7 mouse cellular contexts compared by ENCODE assay signal in the genomic region with DNA sequence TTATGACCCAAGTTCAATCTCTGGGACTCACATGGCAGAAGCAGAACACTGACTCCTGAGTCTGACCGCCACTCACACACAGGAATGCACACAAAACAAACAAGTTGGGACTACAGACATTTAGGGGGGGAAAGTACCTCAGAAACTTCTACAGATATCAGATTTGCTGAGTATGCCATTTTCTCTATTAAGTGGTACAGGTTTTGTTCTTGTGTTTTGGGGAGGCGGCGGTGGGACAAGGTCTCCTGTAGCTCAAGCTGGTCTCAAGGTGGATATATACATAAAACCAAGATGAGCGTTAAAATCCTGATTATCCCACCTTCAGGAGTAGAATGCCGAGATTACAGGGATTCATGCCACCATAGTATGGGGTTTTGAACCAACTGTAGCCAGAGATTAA. TPM values are rescaled to one million over a fixed set of nuclear protein-coding genes. Genes with fewer than 3 reads are reported as not detected.
DNase-seq lines count a peak whose midpoint lies in the region; ATAC-seq and TF ChIP-seq lines count a peak whose summit lies in the region.

No protein-coding gene starts in this region.

- TF ChIP-seq POLR2A in kidney, adult 2 months (IDR thresholded peaks at IDR 0.05; ENCODE audit: low read depth, low read length): no peak
- no peak for TF ChIP-seq POLR2A in embryonic fibroblast, embryonic 13.5 days (IDR thresholded peaks at IDR 0.05; ENCODE audit: low read depth, low read length)
- no peak for TF ChIP-seq POLR2A in cerebellum, adult 2 months (IDR thresholded peaks at IDR 0.05; ENCODE audit: borderline replicate concordance, insufficient read depth, low read length)

- H3K9ac ChIP-seq in intestine, embryonic 14.5 days (ENCODE audit: low read length): 0 out of 2 replicates have a peak overlapping the region, but pooled peaks have one; percentile 95
- no peak overlapping the region for H3K9ac ChIP-seq in midbrain, postnatal 0 days (replicated peaks; ENCODE audit: low read length, poor library complexity, severe bottlenecking)

- H3K27me3 ChIP-seq in kidney, adult 2 months (replicated peaks; ENCODE audit: control insufficient read depth, insufficient read depth, low read length): no peaks in the 10 kb centered on the region
- H3K27me3 ChIP-seq in intestine, embryonic 14.5 days (replicated peaks; ENCODE audit: control insufficient read depth, insufficient read depth, low read length): no peaks in the 10 kb centered on the region
- no peaks in the 10 kb centered on the region for H3K27me3 ChIP-seq in midbrain, postnatal 0 days (ENCODE audit: insufficient read depth, low read length)
- no peaks in the 10 kb centered on the region for H3K27me3 ChIP-seq in cerebellum, adult 2 months (ENCODE audit: control insufficient read depth, insufficient read depth, low read length)

- H3K27ac ChIP-seq in kidney, adult 2 months (ENCODE audit: insufficient read depth, low read depth, low read length): peak overlapping the region; percentile 100
- no peak overlapping the region for H3K27ac ChIP-seq in embryonic fibroblast, embryonic 13.5 days (ENCODE audit: insufficient read depth, low read length)
- no peak overlapping the region; the same call in 1 of the 2 replicates for H3K27ac ChIP-seq in intestine, embryonic 14.5 days (ENCODE audit: low read depth)
- H3K27ac ChIP-seq in midbrain, postnatal 0 days (ENCODE audit: low read depth, low read length): peak overlapping the region; percentile 20; the same call in 1 of the 2 replicates
- no peak overlapping the region for H3K27ac ChIP-seq in cerebellum, adult 2 months (ENCODE audit: insufficient read depth, low read length)

- peaks cover 41% of the 10 kb centered on the region for H3K4me1 ChIP-seq in kidney, adult 2 months (ENCODE audit: control insufficient read depth, insufficient read depth, low read length)
- peaks cover 3% of the 10 kb centered on the region; the same call in 1 of the 2 replicates for H3K4me1 ChIP-seq in embryonic fibroblast, embryonic 13.5 days (ENCODE audit: control insufficient read depth, insufficient read depth, low read length)
- H3K4me1 ChIP-seq in intestine, embryonic 14.5 days (replicated peaks; ENCODE audit: control insufficient read depth, insufficient read depth, low read length): peaks cover 25% of the 10 kb centered on the region
- 0 out of 2 replicates have a peak, but pooled peaks cover 15% of the 10 kb centered on the region for H3K4me1 ChIP-seq in midbrain, postnatal 0 days (ENCODE audit: insufficient read depth, low read length)
- H3K4me1 ChIP-seq in cerebellum, adult 2 months (ENCODE audit: control insufficient read depth, insufficient read depth, low read length): peaks cover 2% of the 10 kb centered on the region; the same call in 1 of the 2 replicates

- WGBS in kidney, adult 2 months: 83% methylated on average over 5 of the region's 5 CpGs
- 90% methylated on average over 5 of the region's 5 CpGs for WGBS in intestine, embryonic 14.5 days
- WGBS in midbrain, postnatal 0 days: 93% methylated on average over 5 of the region's 5 CpGs
- WGBS in cerebellum, adult 2 months: 96% methylated on average over 5 of the region's 5 CpGs

- no peak overlapping the region for H3K4me3 ChIP-seq in kidney, adult 2 months (ENCODE audit: insufficient read depth, low read depth, low read length)
- peak overlapping the region; percentile 74; the same call in 1 of the 2 replicates for H3K4me3 ChIP-seq in embryonic fibroblast, embryonic 13.5 days (ENCODE audit: insufficient read depth, low read length)
- no peak overlapping the region for H3K4me3 ChIP-seq in intestine, embryonic 14.5 days (ENCODE audit: low read depth, low read length)
- H3K4me3 ChIP-seq in midbrain, postnatal 0 days (ENCODE audit: low read depth, low read length): peak overlapping the region; percentile 81
- H3K4me3 ChIP-seq in cerebellum, adult 2 months (replicated peaks; ENCODE audit: insufficient read depth, low read depth, low read length): no peak overlapping the region

- DNase-seq in kidney, adult 2 months: no peak
- no peak for DNase-seq in kidney, postnatal 25 days
- no peak for DNase-seq in intestine, embryonic 14.5 days (ENCODE audit: low spot score)
- DNase-seq in midbrain, postnatal 0 days (ENCODE audit: low spot score): no peak
- DNase-seq in layer of hippocampus, adult 11-12 months (ENCODE audit: low spot score): no peak
- DNase-seq in cerebellum, adult 2 months: no peak

- peak overlapping the region; percentile 71 for H3K4me2 ChIP-seq in intestine, embryonic 14.5 days (ENCODE audit: low read length)
- H3K4me2 ChIP-seq in midbrain, postnatal 0 days (ENCODE audit: low read depth, low read length, poor library complexity, severe bottlenecking): peak overlapping the region; percentile 90

- no peak for ATAC-seq in intestine, embryonic 14.5 days (replicated peaks; ENCODE audit: low FRiP score, low TSS enrichment, low read depth)
- no peak for ATAC-seq in midbrain, postnatal 0 days (ENCODE audit: low FRiP score)

- H3K36me3 ChIP-seq in kidney, adult 2 months (ENCODE audit: control insufficient read depth, insufficient read depth, low read length): no peaks in the 10 kb centered on the region
- no peaks in the 10 kb centered on the region for H3K36me3 ChIP-seq in intestine, embryonic 14.5 days (ENCODE audit: control insufficient read depth, insufficient read depth, low read length)
- no peaks in the 10 kb centered on the region for H3K36me3 ChIP-seq in midbrain, postnatal 0 days (ENCODE audit: insufficient read depth, low read length)

- no peak for TF ChIP-seq CTCF in kidney, adult 2 months (conservative IDR thresholded peaks at IDR 0.05; ENCODE audit: insufficient read depth, insufficient read length, low read depth, low read length)
- TF ChIP-seq CTCF in embryonic fibroblast, embryonic 13.5 days (IDR thresholded peaks at IDR 0.05; ENCODE audit: borderline replicate concordance, insufficient read depth, low read length): no peak
- no peak for TF ChIP-seq CTCF in midbrain, postnatal 0 days (IDR thresholded peaks at IDR 0.05)
- no peak for TF ChIP-seq CTCF in cerebellum, adult 2 months (IDR thresholded peaks at IDR 0.05; ENCODE audit: borderline replicate concordance, insufficient read depth, low read depth, low read length)

- no peaks in the 10 kb centered on the region for H3K9me3 ChIP-seq in intestine, embryonic 14.5 days (ENCODE audit: control insufficient read depth, low read length)
- H3K9me3 ChIP-seq in midbrain, postnatal 0 days (ENCODE audit: low read length): no peaks in the 10 kb centered on the region

RNA-seq across cellular contexts. Expression of a gene that starts 1.9 kb away (rescaled TPM):
- polyA plus RNA-seq in kidney, adult 2 months (2012; rRNA removed): 16.9 and 17.4 TPM in 2 replicates
- 20.1 and 26.5 TPM in 2 replicates for polyA plus RNA-seq in embryonic fibroblast, embryonic 13.5 days (2011; ENCODE audit: insufficient read length, low read depth, missing spikeins)
- 14.7 and 16.3 TPM in 2 replicates for polyA plus RNA-seq in intestine, embryonic 14.5 days (2014; fragmentation: Nextera tagmentation; extraction: Ambion mirVana)
- 22.4 and 25.6 TPM in 2 replicates for total RNA-seq in midbrain, postnatal 0 days (2014; rRNA removed)
- polyA plus RNA-seq in midbrain, postnatal 0 days (2015; fragmentation: Nextera tagmentation; extraction: Ambion mirVana): 4.4 TPM in 2 replicates
- 17.3 and 19.9 TPM in 2 replicates for polyA plus RNA-seq in cerebellum, adult 2 months (2012; rRNA removed)

RNA-seq across cellular contexts. Expression of a gene that starts 44.0 kb away (rescaled TPM):
- polyA plus RNA-seq in kidney, adult 2 months (2012; rRNA removed): 64.0 and 93.1 TPM in 2 replicates
- 177 and 182 TPM in 2 replicates for polyA plus RNA-seq in embryonic fibroblast, embryonic 13.5 days (2011; ENCODE audit: insufficient read length, low read depth, missing spikeins)
- 218 and 221 TPM in 2 replicates for polyA plus RNA-seq in intestine, embryonic 14.5 days (2014; fragmentation: Nextera tagmentation; extraction: Ambion mirVana)
- total RNA-seq in midbrain, postnatal 0 days (2014; rRNA removed): 54.5 and 76.9 TPM in 2 replicates
- polyA plus RNA-seq in midbrain, postnatal 0 days (2015; fragmentation: Nextera tagmentation; extraction: Ambion mirVana): 128 TPM in 2 replicates
- polyA plus RNA-seq in cerebellum, adult 2 months (2012; rRNA removed): 46.7 and 51.6 TPM in 2 replicates

Comparison
In these comparisons a context has a peak if more than half of its experiments do, and no peak if none do; other contexts are left out.
1. H3K27ac ChIP-seq: peak in kidney, adult 2 months (single experiment) and midbrain, postnatal 0 days (single experiment); none in embryonic fibroblast, embryonic 13.5 days (single experiment), intestine, embryonic 14.5 days (single experiment) and cerebellum, adult 2 months (single experiment).
2. H3K4me3 ChIP-seq: peak in embryonic fibroblast, embryonic 13.5 days (single experiment) and midbrain, postnatal 0 days (single experiment); none in kidney, adult 2 months (single experiment), intestine, embryonic 14.5 days (single experiment) and cerebellum, adult 2 months (single experiment).